Mouse (Mus musculus): ENCODE data around the gene Slc25a35.
"Not testable (repeated sequence)": the region's sequence is repeated elsewhere in the genome, so short reads cannot be mapped to it uniquely, and the experiment has no call there.

Slc25a35 gene

DNA sequence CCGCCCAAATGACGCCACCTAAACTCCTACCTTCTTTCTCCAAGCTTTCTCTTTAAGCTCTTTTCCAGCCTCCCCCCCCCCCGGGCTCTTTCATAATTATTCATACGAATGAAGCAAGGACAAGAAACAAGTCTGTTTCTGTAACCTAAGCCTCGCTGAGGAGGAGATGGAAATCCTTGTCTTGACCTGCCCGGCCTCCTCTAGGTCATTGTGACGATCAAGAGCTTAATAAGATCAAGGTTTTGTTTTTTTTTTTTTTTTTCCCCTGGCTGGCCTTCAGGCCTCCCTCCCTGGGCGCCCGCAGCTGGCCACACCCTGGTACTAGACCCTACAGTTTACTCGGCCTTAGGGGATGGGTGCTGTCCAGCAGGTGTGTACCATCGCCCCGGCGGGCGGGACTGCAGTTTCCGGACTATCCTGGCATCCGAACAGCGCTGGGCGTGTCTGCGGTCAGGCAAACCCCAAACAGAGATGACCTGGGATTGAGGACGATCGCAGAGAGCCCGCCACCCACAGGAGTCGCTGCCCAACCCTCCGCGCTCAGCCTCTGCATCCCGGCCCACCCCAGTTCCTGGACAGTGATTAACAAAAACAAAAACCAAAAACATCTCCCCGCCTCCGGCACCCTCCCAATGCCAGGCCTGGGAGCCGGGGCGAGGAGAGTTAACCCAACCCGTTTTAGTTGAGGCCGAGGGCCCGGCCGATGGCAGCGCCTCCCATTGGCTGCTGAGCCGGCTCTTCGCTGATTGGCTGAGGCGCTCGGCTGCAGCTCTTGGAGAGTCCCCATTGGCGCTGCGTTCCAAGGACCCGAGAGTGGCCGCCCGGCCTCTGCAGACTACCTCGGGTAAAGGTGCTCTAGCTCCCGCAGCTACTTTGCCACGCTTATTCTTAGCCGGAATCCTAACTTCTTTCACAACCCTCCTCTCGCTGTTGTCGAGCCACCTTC, at the start of gene Slc25a35:
Gene Slc25a35, plus strand, starts transcription at position 795 of the 946 bp plus-strand sequence.
- CTCF ChIA-PET = interaction anchor here (0.5 to 2.8 kb wide), 34 partner anchors 10 to 468 kb away, joined by 3 to 24 read pairs (median 4); partner anchors contain the start of genes Alox8 (in 1 of the 4), Arhgef15 (in 1 of the 4), Borcs6 (in 1 of the 4) and Per1 (in 1 of the 4)

DNA sequence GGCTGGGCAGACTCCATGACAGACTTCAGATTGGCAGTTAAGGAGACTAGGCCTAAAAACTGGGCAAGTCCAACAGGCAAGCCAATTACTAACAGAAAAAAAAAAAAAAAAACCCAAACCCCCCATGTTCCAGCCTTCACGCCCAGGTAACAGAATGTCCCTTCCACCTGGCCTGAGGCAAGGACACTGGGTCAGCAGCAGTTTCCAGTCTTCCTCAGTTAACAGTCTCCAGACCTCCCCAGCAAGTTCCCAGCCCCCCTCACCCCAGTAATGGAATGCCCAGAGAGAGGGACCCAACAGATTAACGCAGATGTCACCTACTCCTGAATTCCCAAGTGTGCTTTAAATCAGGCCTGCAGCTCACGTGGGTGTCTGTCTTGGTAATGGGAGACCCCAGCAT, 44.7 kb upstream of the Slc25a35 start:
- POLR2A ChIA-PET = interaction anchor here in 2 of 4 experiments (0.7 to 14.1 kb wide), 5 partner anchors 11 to 184 kb away, joined by 3 to 126 read pairs (median 3); no protein-coding TSS in a partner anchor
- CTCF ChIA-PET = interaction anchor here in 1 of 4 experiments (0.7 kb wide), 1 partner anchor 208 kb away, joined by 3 read pairs; no protein-coding TSS in a partner anchor

More for the DNA sequence above, at the start of gene Slc25a35:
- POLR2A ChIA-PET = interaction anchor here (0.6 to 3.4 kb wide), 58 partner anchors 8 to 356 kb away, joined by 3 to 49 read pairs (median 4); partner anchors contain the start of genes Arhgef15 (in 3 of the 4), Borcs6 (in 1 of the 4), Cntrob (in 1 of the 4) and Myh10 (in 1 of the 4)

DNA sequence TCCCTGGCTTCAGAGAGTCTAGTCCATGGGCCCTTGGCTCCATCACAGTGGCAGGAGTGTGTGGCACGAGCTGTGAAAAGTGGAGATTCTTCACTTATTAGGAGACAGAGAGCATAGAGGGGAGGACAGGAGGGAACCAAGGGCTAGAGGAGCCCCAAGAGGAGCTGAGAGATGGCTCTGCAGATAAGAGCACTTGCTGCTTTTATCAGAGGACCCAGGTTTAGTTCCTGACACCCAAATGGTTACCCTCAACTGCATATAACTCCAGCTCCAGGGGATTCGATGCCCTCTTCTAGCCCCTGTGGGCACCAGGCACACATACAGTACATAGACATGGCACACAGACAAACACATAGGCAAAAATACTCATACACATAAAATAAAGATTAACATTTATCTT, 43.2 kb upstream of the Slc25a35 start:
- ChIA-PET POLR2A (interaction anchor here in 3 of 4 experiments (0.7 to 14.1 kb wide), 4 partner anchors 16 to 68 kb away, joined by 4 to 126 read pairs (median 24); no protein-coding TSS in a partner anchor), CTCF (interaction anchor here in 1 of 4 experiments (1.3 kb wide), 1 partner anchor 58 kb away, joined by 4 read pairs; no protein-coding TSS in a partner anchor)

DNA sequence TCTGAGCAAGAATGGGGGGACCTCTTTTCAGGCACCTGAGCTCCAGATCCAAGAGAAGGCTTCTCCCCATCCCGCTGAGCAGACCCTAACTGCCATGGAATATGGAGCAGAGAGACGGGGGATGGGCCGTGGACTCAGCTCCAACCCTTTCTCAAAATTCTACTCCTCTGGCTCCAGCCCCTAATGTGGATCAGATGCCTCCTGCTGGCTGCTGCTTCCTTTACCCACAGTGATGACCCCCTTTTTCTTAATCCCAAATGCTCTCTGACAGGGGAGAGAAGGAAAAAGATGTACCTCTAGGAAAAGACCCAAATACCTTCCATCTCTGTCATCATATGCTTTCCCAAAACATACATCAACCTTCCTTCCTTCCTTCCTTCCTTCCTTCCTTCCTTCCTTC, 41.0 kb upstream of the Slc25a35 start, which contains the start of gene Odf4:
Gene Odf4, minus strand, starts transcription at position 101 of the 400 bp plus-strand sequence.
- CTCF ChIA-PET = interaction anchor here in 1 of 4 experiments (0.6 kb wide), 1 partner anchor 32 kb away, joined by 5 read pairs; no protein-coding TSS in a partner anchor
- POLR2A ChIA-PET = interaction anchor here in 3 of 4 experiments (1.3 to 14.1 kb wide), 7 partner anchors 8 to 86 kb away, joined by 3 to 126 read pairs (median 4); no protein-coding TSS in a partner anchor

DNA sequence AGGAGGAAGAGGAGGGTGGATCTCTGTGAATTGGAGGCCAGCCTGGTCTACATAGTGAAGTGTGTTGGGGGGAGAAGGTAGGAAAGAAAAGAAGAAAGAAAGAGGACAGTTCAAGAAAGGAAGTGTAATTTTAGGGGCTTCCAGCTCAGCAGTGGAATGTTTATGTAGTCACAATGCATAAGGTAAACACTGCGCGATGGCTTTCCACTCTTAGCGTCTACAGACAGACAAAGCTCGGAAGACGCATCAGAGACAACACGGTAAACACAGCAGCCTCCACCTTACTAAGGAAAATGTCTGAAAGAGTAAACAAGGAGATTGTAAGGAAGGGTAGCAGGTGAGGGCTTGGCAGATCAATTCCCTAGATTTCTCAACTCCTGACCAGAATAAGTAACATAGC, 38.0 kb upstream of the Slc25a35 start:
- CTCF ChIA-PET = interaction anchor here in 1 of 4 experiments (0.5 kb wide), 1 partner anchor 632 kb away, joined by 5 read pairs; no protein-coding TSS in a partner anchor
- POLR2A ChIA-PET = interaction anchor here in 2 of 4 experiments (0.6 to 14.1 kb wide), 10 partner anchors 10 to 112 kb away, joined by 3 to 126 read pairs (median 3); no protein-coding TSS in a partner anchor

DNA sequence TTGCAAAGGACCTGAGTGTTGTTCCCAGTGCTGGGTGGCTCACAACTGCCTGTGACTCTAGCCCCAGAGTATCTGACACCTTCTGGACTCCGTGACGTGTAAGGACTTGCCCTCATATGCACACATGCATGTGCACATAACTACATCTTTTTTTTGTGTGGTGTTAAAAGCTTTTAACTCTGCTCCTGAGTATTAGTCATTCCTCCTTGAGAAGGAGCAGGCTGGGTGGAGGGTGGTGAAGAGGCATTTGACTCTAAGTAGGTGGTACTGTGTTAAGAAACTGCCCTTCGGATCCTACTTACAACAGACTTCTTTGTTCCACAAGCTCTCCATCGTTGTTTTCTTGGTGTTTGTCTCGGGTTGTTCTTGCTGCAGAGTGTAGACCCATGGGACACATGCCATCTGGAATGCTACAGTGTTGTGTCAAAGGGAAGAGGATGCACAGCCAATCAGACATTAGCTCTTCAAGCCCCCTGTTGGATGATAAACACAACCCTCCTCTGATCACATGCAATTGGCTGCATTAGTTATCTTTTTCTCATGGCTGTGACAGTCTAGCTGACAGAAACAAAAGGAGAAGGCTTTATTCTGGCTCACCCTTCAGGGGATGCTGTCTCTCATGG, 33.9 kb upstream of the Slc25a35 start:
- POLR2A ChIA-PET = interaction anchor here in 3 of 4 experiments (0.7 to 1.7 kb wide), 9 partner anchors 8 to 33 kb away, joined by 3 to 8 read pairs (median 5); partner anchors contain the start of gene Slc25a35 (in 1 of the 3)
- CTCF ChIA-PET = interaction anchor here in 1 of 4 experiments (1.1 kb wide), 1 partner anchor 36 kb away, joined by 3 read pairs; no protein-coding TSS in a partner anchor

DNA sequence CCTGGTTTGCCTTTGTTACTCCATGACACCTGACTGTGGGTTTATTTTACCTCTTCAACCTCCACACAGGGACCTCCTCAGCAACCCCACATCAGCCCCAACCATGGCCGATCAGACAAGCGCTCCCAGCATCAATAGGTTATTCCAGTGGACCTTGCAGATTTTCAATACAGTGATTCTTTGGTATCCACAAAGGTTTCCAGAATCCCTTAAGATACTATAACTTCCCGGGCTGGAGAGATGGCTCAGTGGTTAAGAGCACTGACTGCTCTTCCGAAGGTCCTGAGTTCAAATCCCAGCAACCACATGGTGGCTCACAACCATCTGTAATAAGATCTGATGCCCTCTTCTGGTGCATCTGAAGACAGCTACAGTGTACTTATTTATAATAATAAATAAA, 31.0 kb upstream of the Slc25a35 start:
- POLR2A ChIA-PET = interaction anchor here in 2 of 4 experiments (0.7 to 10.3 kb wide), 5 partner anchors 12 to 69 kb away, joined by 3 to 103 read pairs (median 21); no protein-coding TSS in a partner anchor
- CTCF ChIA-PET = not testable (repeated sequence)

DNA sequence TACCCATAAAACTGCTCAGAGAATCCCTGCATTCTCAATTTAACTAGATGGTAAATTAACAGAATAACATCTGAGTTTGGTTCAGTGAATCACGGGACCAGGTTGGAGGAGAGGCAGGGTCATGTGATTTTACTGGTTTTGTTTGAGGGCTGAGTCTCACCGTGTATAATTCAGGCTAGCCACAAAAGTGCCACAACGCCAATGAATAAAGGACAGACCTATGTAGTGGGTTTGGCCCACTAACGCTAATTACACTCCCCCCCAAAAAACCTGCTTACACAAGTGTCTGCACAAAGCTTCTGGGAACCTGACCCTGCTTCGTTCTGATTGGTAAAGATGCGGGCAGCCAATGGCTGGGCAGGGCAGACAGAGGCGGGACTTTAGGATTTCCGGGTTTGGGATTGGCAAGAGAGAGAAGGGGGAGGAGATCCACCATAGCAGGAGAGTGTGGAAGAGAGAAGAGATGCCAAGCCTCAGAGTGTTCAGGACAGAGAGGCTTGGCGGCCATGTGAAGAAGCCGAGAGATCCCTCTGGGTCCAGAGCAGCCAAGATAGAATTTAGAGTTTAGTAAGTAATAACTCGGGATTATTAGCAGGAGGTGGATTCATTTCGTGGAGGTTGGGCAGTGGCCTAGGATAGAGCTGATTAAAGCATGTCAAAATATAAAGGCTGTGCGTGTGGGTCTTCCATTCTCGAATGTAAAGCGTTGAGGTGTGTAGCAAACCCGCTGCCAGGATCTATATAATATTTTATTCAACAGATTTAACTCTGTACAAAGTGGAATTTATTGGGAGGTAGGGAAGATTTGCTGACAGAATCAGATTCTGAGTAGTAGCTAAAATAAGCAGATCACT, 28.3 kb upstream of the Slc25a35 start:
- ChIA-PET CTCF (interaction anchor here (0.9 to 2.5 kb wide), 11 partner anchors 11 to 373 kb away, joined by 3 to 13 read pairs (median 3); partner anchors contain the start of gene Slc25a35 (in 1 of the 4)), POLR2A (interaction anchor here (0.5 to 10.3 kb wide), 72 partner anchors 7 to 614 kb away, joined by 3 to 103 read pairs (median 4); partner anchors contain the start of genes Odf4 (in 3 of the 4), Arhgef15 (in 2 of the 4), Slc25a35 (in 2 of the 4) and Borcs6 (in 1 of the 4))

DNA sequence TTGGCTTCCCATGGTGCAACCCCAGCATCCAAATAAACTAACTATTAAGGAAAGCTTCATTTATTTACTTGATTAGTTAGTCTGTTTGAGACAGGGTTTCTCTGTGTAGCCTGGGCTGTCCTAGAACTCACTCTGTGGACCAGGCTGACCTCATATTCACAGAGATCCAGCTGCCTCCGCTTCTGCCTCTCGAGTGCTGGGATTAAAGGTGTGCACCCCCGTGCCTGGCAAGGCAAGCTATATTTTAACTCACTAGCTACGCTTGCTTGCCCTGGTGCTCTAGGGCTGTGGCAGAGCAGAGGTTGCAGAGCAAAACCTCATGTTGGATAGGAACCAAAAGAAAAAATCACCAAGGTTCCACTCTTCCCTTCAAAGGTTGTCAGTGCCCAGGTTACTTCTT, 27.4 kb upstream of the Slc25a35 start:
- POLR2A ChIA-PET = interaction anchor here (0.5 to 10.3 kb wide), 54 partner anchors 9 to 614 kb away, joined by 3 to 103 read pairs (median 5); partner anchors contain the start of genes Arhgef15 (in 2 of the 4), Slc25a35 (in 2 of the 4), Kcnab3 (in 1 of the 4) and Myh10 (in 1 of the 4)
- CTCF ChIA-PET = interaction anchor here (0.5 to 2.5 kb wide), 7 partner anchors 17 to 42 kb away, joined by 3 to 13 read pairs (median 4); partner anchors contain the start of genes Arhgef15 (in 1 of the 4) and Slc25a35 (in 1 of the 4)

DNA sequence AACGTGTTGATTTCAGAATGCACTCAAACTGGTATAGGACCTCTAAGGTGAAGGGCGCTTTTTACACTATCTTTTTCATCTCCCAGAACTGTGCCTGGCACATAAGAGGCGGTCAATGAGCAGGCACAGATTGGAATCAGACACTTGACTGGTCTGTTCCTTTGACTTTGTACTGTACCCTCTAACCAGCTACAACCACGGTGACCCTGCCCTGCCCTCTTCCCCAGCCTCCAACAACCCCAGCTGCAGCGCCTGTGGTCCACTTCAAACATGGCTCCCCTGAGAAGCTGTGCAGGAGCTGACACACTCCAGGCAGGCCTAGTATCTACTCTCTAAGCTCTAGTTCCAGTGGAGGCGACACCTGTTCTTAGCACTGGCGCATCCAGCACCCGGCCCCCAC, 25.2 kb upstream of the Slc25a35 start:
- ChIA-PET POLR2A (interaction anchor here in 3 of 4 experiments (0.6 to 10.3 kb wide), 11 partner anchors 12 to 131 kb away, joined by 3 to 103 read pairs (median 5); partner anchors contain the start of genes Arhgef15 (in 1 of the 3) and Odf4 (in 1 of the 3)), CTCF (no interaction called here)

DNA sequence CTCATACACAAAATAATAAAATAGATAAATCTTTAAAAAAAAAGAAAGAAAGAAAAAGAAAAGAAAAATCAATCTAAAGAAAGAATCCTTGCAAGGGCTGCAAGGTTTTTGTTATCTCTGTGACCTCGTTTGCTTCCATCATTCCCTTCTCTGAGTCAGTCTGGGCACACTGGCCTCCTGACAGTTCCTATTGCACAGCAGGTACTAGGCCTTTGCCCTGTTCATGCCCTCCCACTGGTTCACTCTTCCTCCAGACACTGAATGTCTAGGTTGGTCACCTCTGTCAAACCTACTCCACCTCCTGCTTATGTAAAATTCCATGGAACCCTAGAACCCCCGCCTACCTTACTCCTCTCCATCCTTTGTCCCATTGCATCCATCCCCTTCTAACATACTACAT, 22.7 kb upstream of the Slc25a35 start:
- POLR2A ChIA-PET = interaction anchor here in 3 of 4 experiments (0.5 to 10.3 kb wide), 5 partner anchors 10 to 107 kb away, joined by 3 to 103 read pairs (median 3); partner anchors contain the start of gene Slc25a35 (in 1 of the 3)
- CTCF ChIA-PET = interaction anchor here in 1 of 4 experiments (0.8 kb wide), 1 partner anchor 22 kb away, joined by 3 read pairs; no protein-coding TSS in a partner anchor

DNA sequence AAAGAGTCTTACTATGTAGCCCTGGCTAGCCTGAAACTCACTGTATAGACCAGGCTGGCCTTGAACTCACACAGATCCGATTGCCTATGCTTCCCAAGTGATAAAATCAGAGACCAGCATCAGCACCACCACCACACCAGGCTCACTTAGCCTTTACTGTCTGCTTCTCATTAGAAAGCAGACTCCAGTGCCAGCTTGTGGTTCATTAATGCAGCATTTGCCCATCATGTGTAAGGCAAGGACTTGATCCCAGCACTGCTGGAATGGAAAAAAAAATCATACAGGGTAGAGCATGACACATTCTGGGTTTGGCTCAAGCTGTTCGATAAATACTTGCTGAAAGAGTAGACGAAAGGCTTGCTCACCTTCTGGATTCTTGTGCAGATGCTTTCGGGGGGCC, 21.9 kb upstream of the Slc25a35 start:
- POLR2A ChIA-PET = interaction anchor here in 2 of 4 experiments (0.7 to 10.3 kb wide), 3 partner anchors 9 to 43 kb away, joined by 3 to 103 read pairs (median 3); no protein-coding TSS in a partner anchor
- CTCF ChIA-PET = interaction anchor here in 1 of 4 experiments (0.8 kb wide), 1 partner anchor 21 kb away, joined by 3 read pairs; no protein-coding TSS in a partner anchor

DNA sequence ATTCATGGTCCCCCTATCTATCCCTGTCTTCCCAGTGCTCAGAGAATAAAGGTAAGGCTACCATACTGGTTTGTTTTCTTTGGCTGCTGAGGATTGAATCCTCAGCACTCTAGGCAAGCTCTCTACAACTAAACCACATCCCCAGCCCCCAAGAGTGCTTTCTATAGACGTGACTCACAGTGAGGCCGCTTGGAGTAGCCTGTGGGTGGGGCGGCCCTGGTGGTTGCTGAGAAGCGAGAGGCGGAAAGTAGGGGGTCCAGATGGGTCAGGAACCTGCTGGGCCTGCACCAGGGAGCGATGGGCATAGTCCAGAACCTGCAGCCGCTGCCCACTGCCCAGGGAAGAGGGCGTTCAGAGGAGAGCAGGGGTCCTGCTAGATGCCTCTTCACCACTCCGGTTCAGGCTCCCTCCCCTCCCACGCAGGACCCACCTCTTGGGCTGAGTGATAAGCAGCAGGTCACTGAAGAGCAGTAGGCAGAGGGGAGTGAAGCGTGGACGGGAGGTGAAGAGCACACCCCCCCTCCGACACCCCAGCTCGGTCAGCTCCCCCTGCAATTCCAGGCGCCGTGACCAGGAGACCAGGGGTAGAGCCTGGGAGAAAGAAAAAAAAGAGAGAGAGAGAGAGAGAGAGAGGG, 21.0 kb upstream of the Slc25a35 start:
- POLR2A ChIA-PET = interaction anchor here in 3 of 4 experiments (0.7 to 4.8 kb wide), 9 partner anchors 7 to 95 kb away, joined by 3 to 35 read pairs (median 4); partner anchors contain the start of gene Arhgef15 (in 1 of the 3)
- CTCF ChIA-PET = interaction anchor here in 2 of 4 experiments (0.5 to 0.6 kb wide), 2 partner anchors 49 to 443 kb away, joined by 3 read pairs; no protein-coding TSS in a partner anchor

DNA sequence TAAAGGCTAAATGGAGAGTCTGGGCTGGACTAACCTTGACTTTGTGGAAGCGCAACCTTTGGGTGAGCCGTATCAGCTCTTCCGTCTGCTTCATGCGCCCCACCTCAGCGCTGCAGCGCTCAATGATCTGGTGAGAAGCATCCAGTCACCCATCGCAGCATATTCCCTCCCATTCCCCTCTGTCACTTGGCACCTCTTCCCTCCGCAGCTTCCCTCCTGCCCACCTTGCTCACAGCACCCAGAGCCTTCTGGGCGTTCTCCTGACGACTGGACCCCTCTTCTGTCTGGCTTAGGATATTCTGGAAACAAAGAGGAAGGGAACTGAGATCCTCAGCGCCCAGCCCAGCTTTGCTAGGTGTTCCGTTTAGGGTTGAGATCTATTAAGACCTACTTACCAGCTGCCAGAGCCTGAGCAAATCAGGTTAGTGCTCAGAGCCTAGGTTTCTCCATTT, 20.4 kb upstream of the Slc25a35 start:
- CTCF ChIA-PET = interaction anchor here in 1 of 4 experiments (0.5 kb wide), 1 partner anchor 444 kb away, joined by 3 read pairs; no protein-coding TSS in a partner anchor

DNA sequence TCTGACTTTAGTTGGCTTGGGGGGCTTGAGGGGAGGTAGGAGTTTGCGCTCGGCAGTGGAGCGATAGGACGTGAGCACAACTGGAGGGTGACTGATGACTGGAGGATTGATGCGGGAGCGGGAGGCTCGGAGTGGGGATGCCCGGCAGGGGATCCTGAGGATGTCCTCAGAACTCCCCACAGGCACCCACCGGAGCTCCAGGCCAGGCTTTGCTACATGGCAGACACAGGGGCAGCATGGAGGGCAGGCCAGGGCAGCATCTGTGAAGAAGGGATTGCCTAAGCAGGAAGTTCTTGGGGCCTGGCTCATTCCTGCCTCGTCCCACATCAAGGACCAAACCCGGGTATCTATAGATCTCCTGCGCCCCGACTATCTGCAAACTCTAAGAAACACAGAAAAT, 14.0 kb upstream of the Slc25a35 start:
- POLR2A ChIA-PET = interaction anchor here in 3 of 4 experiments (0.6 to 5.9 kb wide), 17 partner anchors 9 to 132 kb away, joined by 3 to 46 read pairs (median 4); partner anchors contain the start of gene Slc25a35 (in 1 of the 3)
- CTCF ChIA-PET = interaction anchor here in 1 of 4 experiments (0.9 kb wide), 1 partner anchor 79 kb away, joined by 3 read pairs; no protein-coding TSS in a partner anchor

More for the DNA sequence above, 20.4 kb upstream of the Slc25a35 start:
- POLR2A ChIA-PET = interaction anchor here in 3 of 4 experiments (0.6 to 4.8 kb wide), 9 partner anchors 7 to 149 kb away, joined by 3 to 35 read pairs (median 5); partner anchors contain the start of gene Arhgef15 (in 1 of the 3)

Data from embryonic stem cell, embryonic (primary cell).